Mouse (Mus musculus) hindbrain, embryonic 15.5 days (tissue): ENCODE results near the gene Olfr130. TPM values are rescaled to one million over a fixed set of nuclear protein-coding genes. Genes with fewer than 3 reads are reported as not detected.

Experiments used
- ATAC-seq: fragments of 200-750 bp; cut with Nextera tagmentation; 2 replicates; pipeline ENCODE4 v1.8.0; 2017; ENCODE audit warnings: low read depth, moderate number of reproducible peaks, moderate TSS enrichment; ENCODE audit not compliant: low FRiP score
- H3K27ac ChIP-seq: fragments of 300-500 bp; sonication (generic); replicated peaks from 2 replicates; pipeline ENCODE4 v1.5.1; 2015; ENCODE audit warnings: mild to moderate bottlenecking, inconsistent platforms
- H3K27me3 ChIP-seq: fragments of 300-500 bp; sonication (generic); 2 replicates; pipeline ENCODE4 v1.6.1; 2015; ENCODE audit warnings: control low read depth, inconsistent platforms
- H3K36me3 ChIP-seq: fragments of 300-500 bp; sonication (generic); 2 replicates; pipeline ENCODE4 v1.6.1; 2015; ENCODE audit warnings: control low read depth, inconsistent platforms
- H3K4me1 ChIP-seq: fragments of 300-500 bp; sonication (generic); replicated peaks from 2 replicates; pipeline ENCODE4 v1.6.1; 2015; ENCODE audit warnings: control low read depth, inconsistent platforms
- H3K4me2 ChIP-seq: fragments of 300-500 bp; sonication (generic); 2 replicates; pipeline ENCODE4 v1.6.1; 2015; ENCODE audit warnings: moderate library complexity, mild to moderate bottlenecking, inconsistent platforms
- H3K4me3 ChIP-seq: fragments of 300-500 bp; sonication (generic); 2 replicates; pipeline ENCODE4 v1.5.1; 2015; ENCODE audit warnings: mild to moderate bottlenecking, inconsistent platforms
- H3K9ac ChIP-seq: fragments of 300-500 bp; sonication (generic); 2 replicates; pipeline ENCODE4 v1.6.1; 2015; ENCODE audit warnings: inconsistent platforms
- H3K9me3 ChIP-seq: fragments of 300-500 bp; sonication (generic); 2 replicates; pipeline ENCODE4 v1.6.1; 2016; ENCODE audit warnings: control low read depth, inconsistent platforms
- WGBS: fragments of 180-500 bp; shearing (Covaris S2); methylation state at CpG from one replicate; pipeline ENCODE4 v1.1.7; 2015; 5-methylcytosine and 5-hydroxymethylcytosine counted together
- polyA plus RNA-seq: library from polyadenylated mRNA; unstranded; fragments of >200 nt; fragmentation: Nextera tagmentation; extraction: Ambion mirVana; gene quantifications from 2 replicates; pipeline ENCODE4 v1.2.1, GENCODE M21; 2015

Gene Olfr130
- not detected in 2 replicates for polyA plus RNA-seq

DNA sequence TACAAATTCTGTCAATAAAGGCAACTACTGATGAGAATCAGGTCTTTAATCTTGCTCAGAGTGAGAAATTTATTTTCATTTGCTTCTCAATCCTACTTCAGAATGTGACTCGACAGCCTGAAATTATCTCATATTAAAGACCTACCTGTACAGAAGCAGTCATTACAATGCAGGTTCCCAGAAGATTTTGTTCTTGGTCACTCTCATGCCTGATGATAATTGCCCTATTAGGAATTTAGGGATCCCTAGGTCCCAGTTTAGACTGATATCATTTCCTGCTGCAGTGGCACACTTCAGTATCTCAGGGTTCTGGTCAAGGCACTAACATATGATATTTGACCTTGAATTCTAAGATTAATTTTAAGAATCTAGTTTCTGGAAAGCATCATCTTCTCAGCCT lies at the start of gene Olfr130:
TSS of gene Olfr130 (plus strand) at position 301 of the 400 bp plus-strand sequence.
- no peak within 1 kb of the TSS for H3K27ac ChIP-seq
- ATAC-seq: no peak
- WGBS: 92% methylated on average over 1 of the region's 1 CpGs
- H3K4me1 ChIP-seq: no peaks in the 10 kb centered on the region
- no peaks in the 10 kb centered on the region for H3K36me3 ChIP-seq
- H3K9ac ChIP-seq: no peak within 1 kb of the TSS
- no peak within 1 kb of the TSS for H3K4me3 ChIP-seq
- H3K27me3 ChIP-seq: no peaks in the 10 kb centered on the region
- H3K4me2 ChIP-seq: no peak within 1 kb of the TSS
- no peaks in the 10 kb centered on the region for H3K9me3 ChIP-seq

DNA sequence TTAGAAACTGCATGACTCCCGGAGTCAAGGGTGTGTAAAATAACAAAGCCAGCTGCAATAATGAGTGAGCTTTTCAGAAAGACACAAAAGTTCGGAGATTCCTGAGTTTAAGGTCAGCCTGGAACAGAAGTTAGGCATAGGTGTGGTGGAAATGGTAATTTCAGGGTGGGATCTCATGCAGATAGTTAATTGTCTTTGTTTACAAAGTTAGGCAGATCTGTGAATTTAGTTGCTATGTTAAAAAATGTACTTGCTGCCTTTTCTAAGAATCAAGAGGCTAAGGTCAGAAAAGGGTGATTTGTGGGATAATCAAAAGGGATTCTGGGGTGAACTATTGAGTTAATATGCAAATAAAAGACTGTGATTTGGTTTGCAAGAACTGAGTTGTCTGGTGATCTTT lies 47.4 kb upstream of the Olfr130 start:
- Histone ChIP-seq H3K4me2 (no peak overlapping the region), H3K4me1 (no peaks in the 10 kb centered on the region), H3K27me3 (no peaks in the 10 kb centered on the region), H3K9me3 (no peaks in the 10 kb centered on the region), H3K9ac (no peak overlapping the region), H3K36me3 (no peaks in the 10 kb centered on the region), H3K4me3 (no peak overlapping the region), H3K27ac (no peak overlapping the region)
- ATAC-seq: no peak
- 78% methylated on average over 2 of the region's 2 CpGs for WGBS

DNA sequence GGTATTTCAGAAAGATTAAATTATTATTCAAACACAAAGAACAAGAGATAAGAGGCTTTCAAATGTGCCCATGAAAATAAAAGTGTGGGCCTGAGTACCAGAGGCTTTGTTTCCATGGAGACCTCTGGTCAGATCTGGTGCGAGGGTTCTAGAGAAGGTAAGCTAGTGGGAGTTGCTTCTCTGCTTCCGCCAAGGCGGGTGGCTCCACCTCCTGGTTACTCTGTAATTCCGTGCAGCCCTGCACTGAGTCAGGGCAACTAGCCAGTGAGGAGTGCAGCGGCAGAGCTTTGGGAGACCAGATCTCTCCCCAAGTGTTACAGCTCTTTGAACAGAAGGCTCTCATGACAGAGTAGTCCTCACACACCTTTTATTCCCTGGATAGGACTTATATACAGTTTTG lies 37.4 kb upstream of the Olfr130 start:
- no peak for ATAC-seq

DNA sequence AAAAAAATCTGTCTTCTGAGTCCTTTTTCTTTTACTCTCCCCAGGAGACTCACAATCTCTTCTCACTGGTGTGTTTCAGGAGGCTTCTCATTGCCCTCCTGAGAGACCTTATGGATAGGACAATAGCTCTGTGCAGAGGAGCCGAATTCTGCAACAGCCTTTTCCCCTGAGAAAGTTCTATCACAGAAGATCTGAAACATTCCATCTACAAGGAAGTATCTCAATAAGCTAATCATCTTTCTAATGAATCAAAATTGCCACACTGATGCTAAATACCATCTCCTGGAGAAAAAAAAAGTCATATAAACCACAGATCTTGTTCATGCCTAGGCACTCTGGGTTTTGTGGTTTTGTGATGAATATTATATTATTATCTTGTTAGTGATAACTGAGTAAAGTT lies 3.7 kb upstream of the Olfr130 start, which contains the start of gene Olfr129:
TSS of gene Olfr129 (minus strand) at position 101 of the 400 bp plus-strand sequence.
- H3K27me3 ChIP-seq: no peaks in the 10 kb centered on the region
- H3K36me3 ChIP-seq: no peaks in the 10 kb centered on the region
- WGBS: 86% methylated on average over 1 of the region's 1 CpGs
- H3K9me3 ChIP-seq: no peaks in the 10 kb centered on the region
- no peak for ATAC-seq
- no peaks in the 10 kb centered on the region for H3K4me1 ChIP-seq
- H3K9ac ChIP-seq: no peak within 1 kb of the TSS
- H3K27ac ChIP-seq: no peak within 1 kb of the TSS
- H3K4me3 ChIP-seq: no peak within 1 kb of the TSS
- H3K4me2 ChIP-seq: no peak within 1 kb of the TSS

More for the DNA sequence above, 37.4 kb upstream of the Olfr130 start:
- Histone ChIP-seq H3K9me3 (no peaks in the 10 kb centered on the region; the same call in 1 of the 2 replicates), H3K27me3 (no peaks in the 10 kb centered on the region), H3K36me3 (no peaks in the 10 kb centered on the region), H3K4me1 (no peaks in the 10 kb centered on the region), H3K27ac (no peak overlapping the region), H3K4me3 (no peak overlapping the region), H3K9ac (no peak overlapping the region), H3K4me2 (no peak overlapping the region)
- WGBS: 37% methylated on average over 5 of the region's 5 CpGs

DNA sequence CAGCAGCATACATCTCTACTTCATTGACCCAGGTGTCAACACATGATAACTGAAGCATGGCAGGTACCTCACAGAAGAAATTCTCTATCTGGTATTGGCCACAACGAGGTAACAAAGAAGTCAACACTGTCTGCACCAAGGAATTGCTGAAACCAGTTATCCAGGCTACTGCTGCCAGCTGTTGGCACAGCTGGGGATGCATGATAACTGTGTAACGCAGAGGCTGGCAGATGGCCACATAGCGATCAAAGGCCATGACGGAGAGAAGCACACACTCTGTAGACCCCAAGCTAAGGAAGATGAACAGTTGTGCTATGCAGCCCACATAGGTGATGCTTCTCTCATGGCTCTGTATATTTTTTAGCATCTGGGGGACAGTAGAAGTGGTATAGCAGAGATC lies 18.6 kb downstream of the Olfr130 start:
- H3K36me3 ChIP-seq: no peaks in the 10 kb centered on the region
- no peak for ATAC-seq
- 81% methylated on average over 4 of the region's 4 CpGs for WGBS
- no peak overlapping the region for H3K27ac ChIP-seq
- H3K27me3 ChIP-seq: no peaks in the 10 kb centered on the region
- no peak overlapping the region for H3K4me3 ChIP-seq
- no peaks in the 10 kb centered on the region for H3K4me1 ChIP-seq
- H3K9ac ChIP-seq: no peak overlapping the region
- no peak overlapping the region for H3K4me2 ChIP-seq
- no peaks in the 10 kb centered on the region for H3K9me3 ChIP-seq

DNA sequence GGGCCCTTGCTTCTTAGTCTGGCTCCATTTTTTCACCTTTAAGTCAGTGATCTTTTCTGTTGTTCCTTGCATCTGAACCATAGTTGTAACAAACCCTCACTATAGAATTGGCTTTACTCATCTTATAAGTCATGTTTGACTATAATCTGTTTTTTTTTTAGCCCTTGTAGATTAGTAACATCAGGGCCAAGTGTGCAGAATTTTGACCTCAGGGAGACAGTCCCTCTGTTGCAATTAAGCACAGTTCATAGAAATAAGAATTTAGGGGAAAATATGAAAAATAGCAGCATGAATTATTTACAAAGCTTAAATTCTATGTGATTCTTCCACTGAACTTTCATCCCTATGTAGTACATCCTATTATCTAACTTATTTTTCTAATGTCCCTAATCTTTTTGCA lies 24.9 kb downstream of the Olfr130 start, which contains the start of gene Olfr131:
TSS of gene Olfr131 (minus strand) at position 101 of the 400 bp plus-strand sequence.
- H3K4me3 ChIP-seq: no peak within 1 kb of the TSS
- no peaks in the 10 kb centered on the region for H3K36me3 ChIP-seq
- H3K4me1 ChIP-seq: no peaks in the 10 kb centered on the region
- no peak within 1 kb of the TSS for H3K9ac ChIP-seq
- no peak for ATAC-seq
- no peak within 1 kb of the TSS for H3K27ac ChIP-seq
- no peak within 1 kb of the TSS for H3K4me2 ChIP-seq
- H3K27me3 ChIP-seq: no peaks in the 10 kb centered on the region
- H3K9me3 ChIP-seq: no peaks in the 10 kb centered on the region

Other genes starting within 250 kb of the Olfr130 start
- gene Olfr125, start 231.0 kb upstream of the Olfr130 start, polyA plus RNA-seq: not detected in 2 replicates
- gene Olfr126, start 216.4 kb upstream of the Olfr130 start, polyA plus RNA-seq: not detected in 2 replicates
- not detected in 2 replicates for gene Olfr127, start 163.5 kb upstream of the Olfr130 start, polyA plus RNA-seq
- gene Olfr128, start 143.4 kb upstream of the Olfr130 start, polyA plus RNA-seq: not detected in 2 replicates
- gene Olfr761, start 110.8 kb upstream of the Olfr130 start, polyA plus RNA-seq: not detected in 2 replicates
- not detected in 2 replicates for gene Olfr129, start 3.8 kb upstream of the Olfr130 start, polyA plus RNA-seq
- gene Olfr131, start 24.8 kb downstream of the Olfr130 start, polyA plus RNA-seq: not detected in 2 replicates
- not detected in 2 replicates for gene Olfr132, start 70.6 kb downstream of the Olfr130 start, polyA plus RNA-seq
- gene Olfr133, start 81.4 kb downstream of the Olfr130 start, polyA plus RNA-seq: not detected in 2 replicates
- not detected in 2 replicates for gene Olfr134, start 107.5 kb downstream of the Olfr130 start, polyA plus RNA-seq
- gene Olfr135, start 140.4 kb downstream of the Olfr130 start, polyA plus RNA-seq: not detected in 2 replicates
- not detected in 2 replicates for gene Olfr138, start 197.1 kb downstream of the Olfr130 start, polyA plus RNA-seq
- gene Olfr137, start 243.6 kb downstream of the Olfr130 start, polyA plus RNA-seq: not detected in 2 replicates